Mouse (Mus musculus) lung, embryonic 15.5 days (tissue): ENCODE results near the gene Itpr1. TPM values are rescaled to one million over a fixed set of nuclear protein-coding genes. Genes with fewer than 3 reads are reported as not detected.
A peak's percentile ranks its signal among the peaks of the same experiment; 100 is the strongest.

ENCODE experiments used
- ATAC-seq: fragments of 200-750 bp; cut with Nextera tagmentation; 2 replicates; pipeline ENCODE4 v1.8.0; 2017; ENCODE audit warnings: moderate number of reproducible peaks, borderline replicate concordance; ENCODE audit not compliant: low FRiP score, low TSS enrichment; ENCODE audit errors: extremely low read depth
- H3K27ac ChIP-seq: fragments of 300-500 bp; sonication (generic); 2 replicates; pipeline ENCODE4 v1.5.1; 2015; ENCODE audit warnings: moderate library complexity, mild to moderate bottlenecking, inconsistent platforms
- H3K27me3 ChIP-seq: fragments of 300-500 bp; sonication (generic); 2 replicates; pipeline ENCODE4 v1.6.1; 2015; ENCODE audit warnings: inconsistent platforms
- H3K36me3 ChIP-seq: fragments of 300-500 bp; sonication (generic); 2 replicates; pipeline ENCODE4 v1.6.1; 2015; ENCODE audit warnings: inconsistent platforms
- H3K4me1 ChIP-seq: fragments of 300-500 bp; sonication (generic); 2 replicates; pipeline ENCODE4 v1.6.1; 2015; ENCODE audit warnings: inconsistent platforms
- H3K4me2 ChIP-seq: fragments of 300-500 bp; sonication (generic); 2 replicates; pipeline ENCODE4 v1.6.1; 2015; ENCODE audit warnings: inconsistent platforms, mild to moderate bottlenecking, moderate library complexity
- H3K4me3 ChIP-seq: fragments of 300-500 bp; sonication (generic); 2 replicates; pipeline ENCODE4 v1.5.1; 2015; ENCODE audit warnings: mild to moderate bottlenecking, inconsistent platforms
- H3K9ac ChIP-seq: fragments of 300-500 bp; sonication (generic); 2 replicates; pipeline ENCODE4 v1.6.1; 2015; ENCODE audit warnings: inconsistent platforms
- H3K9me3 ChIP-seq: fragments of 300-500 bp; sonication (generic); 2 replicates; pipeline ENCODE4 v1.6.1; 2016; ENCODE audit warnings: inconsistent platforms
- WGBS: fragments of 180-500 bp; shearing (Covaris S2); methylation state at CpG from one replicate; pipeline ENCODE4 v1.1.7; 2015; 5-methylcytosine and 5-hydroxymethylcytosine counted together
- polyA plus RNA-seq: library from polyadenylated mRNA; unstranded; fragments of >200 nt; fragmentation: Nextera tagmentation; extraction: Ambion mirVana; gene quantifications from 2 replicates; pipeline ENCODE4 v1.2.1, GENCODE M21; 2015

The Itpr1 gene
- polyA plus RNA-seq, 1 experiment from 2014 or later, result 14.9 TPM

DNA sequence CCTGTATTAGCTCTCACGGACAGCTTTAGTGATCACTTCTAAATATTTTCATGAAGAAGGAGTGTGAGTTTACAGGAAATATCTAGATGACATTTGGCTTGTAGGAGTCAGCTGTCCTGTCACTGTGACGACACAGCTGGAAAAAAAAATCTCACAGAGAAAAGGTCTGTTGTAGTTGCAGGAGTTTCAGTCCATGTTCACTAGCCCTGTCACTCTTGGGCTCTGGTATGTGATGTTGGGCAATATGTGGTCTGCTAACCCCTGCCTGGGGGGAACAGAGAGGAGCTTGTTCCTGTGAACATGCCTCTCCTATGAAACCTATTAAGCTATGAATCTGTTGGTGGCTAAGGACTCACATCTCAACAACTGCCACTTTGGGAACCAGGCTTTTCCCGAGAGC lies 166.1 kb downstream of the Itpr1 start:
- no peak; the same call in 1 of the 2 replicates for ATAC-seq
- Histone ChIP-seq H3K4me2 (no peak overlapping the region), H3K9ac (no peak overlapping the region), H3K9me3 (no peaks in the 10 kb centered on the region), H3K4me1 (no peaks in the 10 kb centered on the region), H3K36me3 (peaks cover 17% of the 10 kb centered on the region), H3K27ac (no peak overlapping the region), H3K4me3 (no peak overlapping the region), H3K27me3 (no peaks in the 10 kb centered on the region)
- 53% methylated on average over 3 of the region's 3 CpGs for WGBS

- Histone ChIP-seq H3K27ac (no peak overlapping the region), H3K4me1 (no peaks in the 10 kb centered on the region), H3K4me3 (no peak overlapping the region), H3K4me2 (no peak overlapping the region), H3K36me3 (peaks cover 17% of the 10 kb centered on the region), H3K9ac (no peak overlapping the region), H3K9me3 (no peaks in the 10 kb centered on the region), H3K27me3 (no peaks in the 10 kb centered on the region)
- 73% methylated on average over 2 of the region's 2 CpGs for WGBS
- ATAC-seq, result no peak
Measured at GRCm38 (mm10) chr6:108380209-108380608, 167.3 kb downstream of the Itpr1 start.

GRCm38 (mm10) chr6:108390624-108391324 lies 177.9 kb downstream of the Itpr1 start:
- Histone ChIP-seq H3K27me3 (no peaks in the 10 kb centered on the region), H3K9ac (no peak overlapping the region), H3K36me3 (peaks cover 20% of the 10 kb centered on the region), H3K4me3 (no peak overlapping the region), H3K4me1 (0 out of 2 replicates have a peak, but pooled peaks cover 8% of the 10 kb centered on the region), H3K27ac (0 out of 2 replicates have a peak overlapping the region, but pooled peaks have one; percentile 29), H3K9me3 (no peaks in the 10 kb centered on the region), H3K4me2 (no peak overlapping the region)
- ATAC-seq, result peak; percentile 83
- 61% methylated on average over 6 of the region's 6 CpGs for WGBS

- ATAC-seq, result peak; percentile 81; the same call in 1 of the 2 replicates
- 59% methylated on average over 8 of the region's 8 CpGs for WGBS
Measured at GRCm38 (mm10) chr6:108393131-108393530, 180.2 kb downstream of the Itpr1 start.

GRCm38 (mm10) chr6:108397956-108398355 lies 185.1 kb downstream of the Itpr1 start:
- Histone ChIP-seq H3K4me1 (no peaks in the 10 kb centered on the region), H3K27ac (no peak overlapping the region), H3K9ac (no peak overlapping the region), H3K9me3 (no peaks in the 10 kb centered on the region), H3K36me3 (peaks cover 37% of the 10 kb centered on the region), H3K4me2 (no peak overlapping the region), H3K27me3 (no peaks in the 10 kb centered on the region), H3K4me3 (no peak overlapping the region)
- ATAC-seq, result no peak
- WGBS, result 82% methylated on average over 3 of the region's 3 CpGs

More at GRCm38 (mm10) chr6:108393131-108393530, 180.2 kb downstream of the Itpr1 start:
- Histone ChIP-seq H3K9ac (no peak overlapping the region), H3K27me3 (no peaks in the 10 kb centered on the region), H3K9me3 (no peaks in the 10 kb centered on the region), H3K4me3 (no peak overlapping the region), H3K27ac (no peak overlapping the region), H3K36me3 (peaks cover 23% of the 10 kb centered on the region), H3K4me2 (no peak overlapping the region), H3K4me1 (0 out of 2 replicates have a peak, but pooled peaks cover 8% of the 10 kb centered on the region)

- peaks cover 42% of the 10 kb centered on the region for H3K36me3 ChIP-seq
Measured at GRCm38 (mm10) chr6:108401412-108401955, 188.6 kb downstream of the Itpr1 start.

GRCm38 (mm10) chr6:108404736-108405135 lies 191.8 kb downstream of the Itpr1 start:
- Histone ChIP-seq H3K4me3 (no peak overlapping the region), H3K36me3 (peaks cover 32% of the 10 kb centered on the region), H3K27me3 (no peaks in the 10 kb centered on the region), H3K27ac (no peak overlapping the region), H3K4me2 (no peak overlapping the region), H3K9me3 (no peaks in the 10 kb centered on the region), H3K9ac (no peak overlapping the region), H3K4me1 (no peaks in the 10 kb centered on the region)
- ATAC-seq, result no peak
- WGBS, result 86% methylated on average over 8 of the region's 8 CpGs

More at GRCm38 (mm10) chr6:108401412-108401955, 188.6 kb downstream of the Itpr1 start:
- Histone ChIP-seq H3K27me3 (no peaks in the 10 kb centered on the region), H3K4me1 (no peaks in the 10 kb centered on the region), H3K4me3 (no peak overlapping the region), H3K9ac (no peak overlapping the region), H3K9me3 (no peaks in the 10 kb centered on the region), H3K27ac (no peak overlapping the region), H3K4me2 (no peak overlapping the region)
- WGBS, result 84% methylated on average over 10 of the region's 10 CpGs
- no peak for ATAC-seq

GRCm38 (mm10) chr6:108408053-108408452 lies 195.2 kb downstream of the Itpr1 start:
- no peak overlapping the region for H3K27ac ChIP-seq
- ATAC-seq, result peak; percentile 15; the same call in 1 of the 2 replicates
- H3K4me2 ChIP-seq, result no peak overlapping the region
- WGBS, result 88% methylated on average over 3 of the region's 3 CpGs
- H3K36me3 ChIP-seq, result peaks cover 15% of the 10 kb centered on the region
- peaks cover 3% of the 10 kb centered on the region; the same call in 1 of the 2 replicates for H3K4me1 ChIP-seq
- no peak overlapping the region for H3K9ac ChIP-seq
- H3K27me3 ChIP-seq, result no peaks in the 10 kb centered on the region
- H3K9me3 ChIP-seq, result no peaks in the 10 kb centered on the region
- no peak overlapping the region for H3K4me3 ChIP-seq

GRCm38 (mm10) chr6:108408726-108409125 lies 195.8 kb downstream of the Itpr1 start:
- Histone ChIP-seq H3K4me1 (peaks cover 3% of the 10 kb centered on the region; the same call in 1 of the 2 replicates), H3K36me3 (peaks cover 9% of the 10 kb centered on the region), H3K4me2 (no peak overlapping the region), H3K9me3 (no peaks in the 10 kb centered on the region), H3K9ac (no peak overlapping the region), H3K4me3 (no peak overlapping the region), H3K27ac (no peak overlapping the region), H3K27me3 (no peaks in the 10 kb centered on the region)
- WGBS, result 90% methylated on average over 5 of the region's 5 CpGs
- no peak for ATAC-seq

DNA sequence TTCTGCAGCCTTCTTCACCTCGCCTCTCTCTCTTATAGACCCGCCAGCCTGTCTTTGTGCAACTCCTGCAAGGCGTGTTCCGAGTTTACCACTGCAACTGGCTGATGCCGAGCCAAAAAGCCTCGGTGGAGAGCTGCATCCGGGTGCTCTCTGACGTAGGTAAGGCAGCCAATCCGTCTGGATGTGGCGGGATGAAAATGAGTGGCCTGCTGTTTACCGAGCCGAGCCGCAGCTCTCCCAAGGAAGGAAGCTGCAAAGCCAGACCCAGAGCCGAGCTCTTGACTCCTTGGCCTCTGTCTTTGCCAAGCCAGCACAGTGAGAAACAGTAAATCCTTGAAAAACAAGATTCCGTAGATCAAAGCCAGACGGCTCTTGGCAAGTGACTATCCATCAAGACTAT lies 197.9 kb downstream of the Itpr1 start:
- 0 out of 2 replicates have a peak, but pooled peaks cover 9% of the 10 kb centered on the region for H3K36me3 ChIP-seq
- peak; percentile 56; the same call in 1 of the 2 replicates for ATAC-seq
- no peak overlapping the region for H3K4me2 ChIP-seq
- no peak overlapping the region for H3K9ac ChIP-seq
- no peaks in the 10 kb centered on the region for H3K27me3 ChIP-seq
- 30% methylated on average over 16 of the region's 16 CpGs for WGBS
- H3K4me1 ChIP-seq, result peaks cover 3% of the 10 kb centered on the region; the same call in 1 of the 2 replicates
- peak overlapping the region; percentile 24; the same call in 1 of the 2 replicates for H3K27ac ChIP-seq
- H3K9me3 ChIP-seq, result no peaks in the 10 kb centered on the region
- H3K4me3 ChIP-seq, result no peak overlapping the region

GRCm38 (mm10) chr6:108411201-108411600 lies 198.3 kb downstream of the Itpr1 start:
- Histone ChIP-seq H3K9me3 (no peaks in the 10 kb centered on the region), H3K4me2 (no peak overlapping the region), H3K27ac (0 out of 2 replicates have a peak overlapping the region, but pooled peaks have one; percentile 24), H3K4me1 (peaks cover 3% of the 10 kb centered on the region; the same call in 1 of the 2 replicates), H3K9ac (no peak overlapping the region), H3K4me3 (no peak overlapping the region), H3K36me3 (0 out of 2 replicates have a peak, but pooled peaks cover 9% of the 10 kb centered on the region), H3K27me3 (no peaks in the 10 kb centered on the region)
- ATAC-seq, result no peak
- WGBS, result 36% methylated on average over 4 of the region's 4 CpGs

DNA sequence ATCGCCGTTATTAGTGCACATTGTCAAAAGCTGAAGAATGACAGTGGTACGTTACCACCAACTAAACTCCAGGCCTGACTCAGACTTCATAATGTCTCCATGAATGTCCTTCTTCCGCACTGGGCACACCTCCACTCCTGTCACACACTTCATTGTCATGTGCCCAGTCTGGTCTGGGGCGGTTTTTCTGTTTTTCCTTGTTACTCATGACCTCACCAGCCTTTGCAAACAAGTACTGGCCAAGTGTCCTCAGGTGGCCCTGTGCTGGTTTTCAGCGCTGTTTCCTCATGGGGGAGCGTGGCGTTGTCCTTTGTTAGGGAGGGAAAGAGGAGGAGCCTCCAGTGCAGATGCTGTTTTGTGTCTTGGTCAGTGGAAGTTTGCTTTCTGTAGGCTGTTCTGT lies 200.1 kb downstream of the Itpr1 start:
- WGBS, result 84% methylated on average over 8 of the region's 8 CpGs
- H3K36me3 ChIP-seq, result peaks cover 4% of the 10 kb centered on the region; the same call in 1 of the 2 replicates
- ATAC-seq, result no peak
- H3K9me3 ChIP-seq, result no peaks in the 10 kb centered on the region
- no peak overlapping the region for H3K27ac ChIP-seq
- H3K4me1 ChIP-seq, result peaks cover 3% of the 10 kb centered on the region; the same call in 1 of the 2 replicates
- H3K27me3 ChIP-seq, result no peaks in the 10 kb centered on the region
- H3K4me3 ChIP-seq, result no peak overlapping the region
- H3K4me2 ChIP-seq, result no peak overlapping the region
- H3K9ac ChIP-seq, result no peak overlapping the region
